15 mouse cellular contexts compared by ENCODE assay signal in genomic region chr10:107860235-107860917, GRCm38 (mm10). TPM values are rescaled to one million over a fixed set of nuclear protein-coding genes. Genes with fewer than 3 reads are reported as not detected.
A peak's percentile ranks its signal among the peaks of the same experiment; 100 is the strongest.
DNase-seq lines count a peak whose midpoint lies in the region; ATAC-seq lines count a peak whose summit lies in the region.
"Had no signal": no experiment of that assay in that cellular context is flagged by ENCODE, and none has a peak within 500 bp of the region (broad histone marks: within the 10 kb centered on the region; RNA-seq: fewer than 3 reads in every experiment).

No protein-coding gene starts in this region.

- H3K4me2 ChIP-seq in neural tube, embryonic 13.5 days: no peak overlapping the region

- no peak overlapping the region for H3K4me3 ChIP-seq in neural tube, embryonic 13.5 days
- H3K4me3 ChIP-seq: megakaryocyte, embryonic 14.5 days had no signal

- no peaks in the 10 kb centered on the region for H3K4me1 ChIP-seq in neural tube, embryonic 13.5 days (replicated peaks)
- H3K4me1 ChIP-seq: megakaryocyte, embryonic 14.5 days had no signal

- no peak overlapping the region for H3K27ac ChIP-seq in neural tube, embryonic 13.5 days (replicated peaks)

- no peaks in the 10 kb centered on the region for H3K36me3 ChIP-seq in neural tube, embryonic 13.5 days

- peak; percentile 43 for ATAC-seq in neural tube, embryonic 13.5 days (ENCODE audit: low read depth)
- ATAC-seq: intestine, postnatal 0 days; Patski had no signal

- peak; percentile 28 to 50 for DNase-seq in cerebellum, postnatal 14 days
- DNase-seq in cerebellum, adult 11-12 months: no peak
- peak; percentile 33 to 37 for DNase-seq in heart, postnatal 14 days
- no peak for DNase-seq in heart, adult 11 months
- DNase-seq in neural tube, embryonic 10.5 days (ENCODE audit: extremely low spot score, low spot score): no peak
- DNase-seq in layer of hippocampus, postnatal 36 days: peak; percentile 8 to 29
- no peak for DNase-seq in ovary, postnatal 14 days (ENCODE audit: low spot score)
- DNase-seq: cerebellum, adult 9-10 months; kidney, postnatal 10 days; liver; retina, postnatal 1 day had no signal

- no peak overlapping the region for H3K9ac ChIP-seq in neural tube, embryonic 13.5 days

- no peaks in the 10 kb centered on the region for H3K27me3 ChIP-seq in neural tube, embryonic 13.5 days
- H3K27me3 ChIP-seq: megakaryocyte, embryonic 14.5 days; Patski had no signal

- WGBS in neural tube, embryonic 13.5 days: 76% methylated on average over 8 of the region's 8 CpGs

- H3K9me3 ChIP-seq in neural tube, embryonic 13.5 days: no peaks in the 10 kb centered on the region
- H3K9me3 ChIP-seq: megakaryocyte, embryonic 14.5 days had no signal

- intact Hi-C loops in heart, postnatal 14 days (cut with DNase I): no loop called here

RNA-seq across cellular contexts. Expression of gene Otogl, which starts 51.6 kb away (rescaled TPM):
- under 1 TPM; 0.07 TPM for total RNA-seq in heart, postnatal 14 days (2021)
- polyA plus RNA-seq in neural tube, embryonic 13.5 days (2015; fragmentation: Nextera tagmentation; extraction: Ambion mirVana): 0.04 TPM in 1 of 2 replicates, not detected in the other
- total RNA-seq in layer of hippocampus, postnatal 36 days (2021): under 1 TPM; 0.27 to 0.30 TPM
- polyA plus RNA-seq: intestine, postnatal 0 days had no signal

Comparison
In these comparisons a context has a peak if more than half of its experiments do, and no peak if none do; other contexts are left out.
1. DNase-seq: peak in cerebellum, postnatal 14 days (2 of 2), heart, postnatal 14 days (2 of 2) and layer of hippocampus, postnatal 36 days (2 of 2); none in cerebellum, adult 11-12 months (single experiment), heart, adult 11 months (single experiment), neural tube, embryonic 10.5 days (single experiment) and ovary, postnatal 14 days (single experiment).